Mouse (Mus musculus): Measurements from ENCODE around the gene Fpr1.

DNA sequence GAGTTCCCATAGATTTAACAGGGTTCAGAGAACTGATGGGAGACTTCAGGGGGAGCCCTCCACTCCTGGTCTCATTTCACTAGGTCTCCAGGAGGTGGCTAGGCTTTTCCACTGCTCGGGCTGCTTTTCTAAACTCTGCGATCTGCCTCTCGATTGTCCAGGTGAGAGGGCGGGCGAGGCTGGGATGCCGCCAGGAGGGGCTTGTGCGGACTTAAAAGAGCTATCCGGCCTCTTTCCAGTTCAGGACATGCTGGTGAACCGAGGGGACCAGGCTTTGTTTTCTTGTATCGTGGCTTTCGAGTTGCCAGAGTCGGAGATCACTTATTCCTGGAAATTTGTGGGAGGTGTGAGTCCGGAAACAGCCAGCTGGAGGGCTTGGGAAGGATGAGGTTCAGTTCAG is 46.3 kb downstream of the Fpr1 start:
- TF ChIP-seq POLR2A (IDR thresholded peaks at IDR 0.05; ENCODE audit: insufficient read depth, low read length) (no peak), CTCF (IDR thresholded peaks at IDR 0.05; ENCODE audit: low read depth, low read length) (no peak)
